Mouse (Mus musculus) heart, postnatal 10 days (tissue): ENCODE data around the gene Taf6l. TPM values are rescaled to one million over a fixed set of nuclear protein-coding genes. Genes with fewer than 3 reads are reported as not detected.

Experiments
- DNase-seq, 2 experiments: peaks; one replicate each; pipeline ENCODE4 v3.0.0; 2021
- intact Hi-C: fragments of 180-260 bp; cut with DNase I; formaldehyde crosslinking; loops from one replicate; pipeline ENCODE4 v1.15.1; 2025
- total RNA-seq, 2 experiments: library from RNA; stranded (reverse); gene quantifications; 2 replicates each; pipeline ENCODE4 v1.2.3; 2021

Gene Taf6l
- total RNA-seq, 2 experiments from 2014 or later = 9.5 to 10.2 TPM

GRCm38 (mm10) chr19:8798264-8798946 is 12.2 kb upstream of the Taf6l start, which contains the start of gene Polr2g:
Polr2g (minus strand) TSS chr19:8798577.
- DNase-seq = peak; percentile 92 to 93
- intact Hi-C loops = no loop called here

- intact Hi-C loops = no loop called here
- no peak for DNase-seq
Observed at GRCm38 (mm10) chr19:8790171-8790570, 4.0 kb upstream of the Taf6l start.

GRCm38 (mm10) chr19:8789171-8789570 is 3.0 kb upstream of the Taf6l start:
- DNase-seq = no peak
- intact Hi-C loops = no loop called here

GRCm38 (mm10) chr19:8788521-8788920 is 2.3 kb upstream of the Taf6l start:
- DNase-seq = no peak
- intact Hi-C loops = no loop called here

- no peak for DNase-seq
- intact Hi-C loops = no loop called here
Observed at GRCm38 (mm10) chr19:8774951-8775421, 11.2 kb downstream of the Taf6l start.

GRCm38 (mm10) chr19:8774086-8774835 is 12.0 kb downstream of the Taf6l start, which contains the start of gene Tmem179b:
Tmem179b (minus strand) TSS chr19:8774467.
- DNase-seq = peak; percentile 97 to 98
- intact Hi-C loops = no loop called here

- intact Hi-C loops = no loop called here
Observed at GRCm38 (mm10) chr19:8773409-8773808, 12.8 kb downstream of the Taf6l start.

GRCm38 (mm10) chr19:8772996-8773395 is 13.2 kb downstream of the Taf6l start:
- intact Hi-C loops = no loop called here
- no peak for DNase-seq

More at GRCm38 (mm10) chr19:8773409-8773808, 12.8 kb downstream of the Taf6l start:
- DNase-seq = no peak

- DNase-seq = peak; percentile 86 to 92
- intact Hi-C loops = no loop called here
Observed at GRCm38 (mm10) chr19:8770567-8771270, 15.5 kb downstream of the Taf6l start, which contains the start of gene Tmem223. Tmem223 (plus strand) TSS chr19:8770996.

GRCm38 (mm10) chr19:8765562-8765961 is 20.7 kb downstream of the Taf6l start:
- intact Hi-C loops = no loop called here
- DNase-seq = no peak

GRCm38 (mm10) chr19:8763276-8763675 is 22.9 kb downstream of the Taf6l start:
- DNase-seq = no peak
- intact Hi-C loops = no loop called here

GRCm38 (mm10) chr19:8760757-8761156 is 25.5 kb downstream of the Taf6l start:
- no peak for DNase-seq
- intact Hi-C loops = no loop called here

- intact Hi-C loops = loop anchor here (5.0 kb wide), 1 partner anchor 43 kb away; the partner anchor contains the start of gene Zbtb3
- DNase-seq = no peak
Observed at GRCm38 (mm10) chr19:8758899-8759298, 27.3 kb downstream of the Taf6l start.

GRCm38 (mm10) chr19:8757471-8757998 is 28.7 kb downstream of the Taf6l start:
- intact Hi-C loops = loop anchor here (5.0 kb wide), 1 partner anchor 45 kb away; the partner anchor contains the start of gene Zbtb3
- DNase-seq = no peak

GRCm38 (mm10) chr19:8756635-8757387 is 29.4 kb downstream of the Taf6l start, which contains the start of gene Nxf1:
Nxf1 (plus strand) TSS chr19:8757073.
- intact Hi-C loops = loop anchor here (5.0 kb wide), 1 partner anchor 45 kb away; the partner anchor contains the start of gene Zbtb3

GRCm38 (mm10) chr19:8755652-8756051 is 30.6 kb downstream of the Taf6l start:
- DNase-seq = no peak
- intact Hi-C loops = loop anchor here (5.0 kb wide), 1 partner anchor 47 kb away; the partner anchor contains the start of gene Zbtb3

More at GRCm38 (mm10) chr19:8756635-8757387, 29.4 kb downstream of the Taf6l start, which contains the start of gene Nxf1:
- DNase-seq = peak; percentile 95

GRCm38 (mm10) chr19:8747368-8747767 is 38.8 kb downstream of the Taf6l start:
- intact Hi-C loops = no loop called here
- no peak for DNase-seq

GRCm38 (mm10) chr19:8745382-8745781 is 40.8 kb downstream of the Taf6l start:
- intact Hi-C loops = no loop called here

GRCm38 (mm10) chr19:8742176-8742575 is 44.0 kb downstream of the Taf6l start:
- intact Hi-C loops = no loop called here

More at GRCm38 (mm10) chr19:8745382-8745781, 40.8 kb downstream of the Taf6l start:
- no peak for DNase-seq

More at GRCm38 (mm10) chr19:8742176-8742575, 44.0 kb downstream of the Taf6l start:
- no peak for DNase-seq
